Mouse (Mus musculus) layer of hippocampus, adult 9-11 months (tissue): ENCODE measurements around the gene Uaca.

Experiments
- DNase-seq: peaks from one replicate; pipeline ENCODE4 v3.0.0; 2022

The Uaca gene

DNA sequence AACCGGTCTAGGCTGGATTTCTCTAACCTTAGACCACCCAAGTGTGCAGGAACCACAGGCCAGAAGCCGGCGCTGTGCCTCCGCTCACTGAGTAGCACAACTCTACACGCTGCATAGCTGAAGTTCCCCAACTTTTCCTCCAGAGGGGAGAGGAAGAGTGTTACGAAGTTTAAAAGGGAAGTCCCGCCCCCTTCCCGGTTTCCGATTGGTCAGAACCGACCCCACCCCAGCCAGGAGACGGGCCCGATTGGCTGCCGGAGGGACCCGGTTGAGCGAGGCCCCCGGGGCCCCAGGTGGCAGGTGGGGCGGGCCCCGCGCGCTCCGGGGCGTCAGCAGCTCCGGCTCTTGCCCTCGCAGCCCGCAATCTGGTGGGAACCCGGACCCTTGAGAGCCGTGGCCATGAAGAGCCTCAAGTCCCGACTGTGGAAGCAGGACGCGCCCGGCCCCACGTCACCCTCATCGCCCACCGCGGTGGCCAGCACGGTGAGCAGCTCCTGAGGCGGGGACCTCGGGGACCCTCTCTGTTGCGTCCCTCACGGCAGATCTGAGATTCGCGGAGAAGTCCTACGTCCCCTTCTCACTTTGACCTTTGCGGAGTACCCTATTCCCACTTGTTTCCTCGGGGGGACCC, at the start of gene Uaca:
Uaca (plus strand) TSS at position 333 of the 631 bp plus-strand sequence.
- DNase-seq = peak; percentile 72

DNA sequence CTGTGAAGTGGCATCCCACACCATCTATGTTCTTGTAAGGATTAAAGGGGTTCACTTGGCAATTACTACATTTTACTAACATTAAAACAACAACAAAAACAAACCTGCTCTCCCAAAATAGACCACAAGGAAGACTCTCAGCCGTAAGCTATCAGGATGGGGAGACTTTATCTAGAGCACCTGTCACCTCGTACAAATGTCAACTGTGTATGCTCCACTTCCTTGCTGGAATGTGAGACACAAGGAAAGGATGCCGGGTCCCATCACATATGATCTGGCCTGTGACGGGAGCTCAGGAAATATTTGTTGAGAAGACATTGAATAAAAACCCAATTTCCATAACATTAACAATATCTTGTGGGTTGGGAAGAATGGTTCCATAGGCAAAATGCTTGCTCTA, 49.4 kb upstream of the Uaca start:
- DNase-seq = no peak

DNA sequence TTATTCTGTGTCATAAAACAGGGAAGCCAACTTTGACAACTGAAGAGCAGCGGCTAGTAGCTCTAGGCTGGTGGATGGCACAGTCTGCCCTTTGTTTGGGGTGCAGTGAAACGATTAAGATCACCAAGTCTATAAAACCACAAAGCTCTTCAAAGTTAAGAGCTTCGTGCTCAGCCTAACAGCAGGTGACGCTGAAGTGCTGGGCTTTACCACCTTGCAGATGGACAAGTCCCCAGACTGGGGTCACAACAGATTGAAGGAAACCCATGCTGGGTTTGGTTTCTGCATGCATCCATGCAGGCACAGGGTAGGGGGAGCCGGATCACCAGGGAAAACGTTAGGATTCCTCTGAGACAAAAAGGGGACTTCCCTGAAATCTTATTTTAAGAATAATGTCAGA, 47.8 kb upstream of the Uaca start:
- DNase-seq = no peak

DNA sequence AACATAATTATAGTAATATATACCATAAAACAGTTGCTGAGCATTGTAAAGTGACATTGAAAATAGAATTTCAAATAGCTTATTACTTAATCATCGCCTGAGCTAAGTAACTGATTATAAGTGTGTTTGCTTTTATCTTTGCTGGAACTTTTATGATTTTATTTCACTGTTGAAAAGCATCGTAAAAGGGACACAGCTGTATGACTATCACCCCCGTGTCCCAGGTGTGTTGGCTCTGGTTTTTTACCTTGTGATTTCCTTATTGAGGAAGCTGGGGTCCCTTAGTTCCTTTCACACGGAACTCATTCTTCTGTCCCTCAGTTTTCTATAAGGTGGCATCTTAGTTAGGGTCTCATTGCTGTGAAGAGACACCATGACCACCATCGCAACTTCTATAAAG, 46.7 kb upstream of the Uaca start:
- DNase-seq = no peak

DNA sequence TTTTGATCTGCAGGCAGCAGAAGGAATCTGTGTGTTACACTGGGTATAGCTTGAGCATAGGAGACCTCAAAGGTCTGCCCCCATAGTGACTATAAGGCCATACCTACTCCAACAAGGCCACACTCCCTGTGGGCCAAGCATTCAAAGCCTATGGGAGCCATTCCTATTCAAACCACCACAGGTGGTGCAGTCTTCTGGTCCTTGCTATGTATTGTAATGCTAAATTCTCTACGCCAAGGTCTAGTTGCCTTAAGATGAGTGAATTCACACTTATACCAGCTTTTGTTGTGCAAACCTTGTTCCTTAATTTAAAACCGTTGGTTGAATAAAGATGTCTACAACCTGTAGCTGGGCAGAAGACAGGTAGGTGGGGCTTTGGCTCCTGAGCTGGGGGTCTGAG, 46.2 kb upstream of the Uaca start:
- DNase-seq = no peak

DNA sequence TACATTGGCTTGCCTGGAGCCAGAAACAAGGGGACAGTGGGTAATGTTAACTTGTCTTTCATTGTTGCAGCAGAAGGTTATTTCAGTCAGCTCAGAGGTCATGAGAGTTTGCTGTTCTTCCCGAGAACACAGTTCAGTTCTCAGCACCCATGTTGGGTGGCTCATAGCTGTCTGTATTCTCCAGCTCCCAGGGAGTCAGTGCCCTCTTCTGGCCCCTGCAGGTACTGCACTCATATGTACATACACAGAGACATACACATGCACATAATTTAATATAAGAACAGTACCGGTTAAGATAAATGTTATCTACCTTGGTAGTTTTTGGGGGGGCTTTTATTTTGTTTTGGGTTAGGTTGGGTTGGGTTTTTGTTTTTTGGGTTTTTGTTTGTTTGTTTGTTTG, 45.2 kb upstream of the Uaca start:
- DNase-seq = no peak

DNA sequence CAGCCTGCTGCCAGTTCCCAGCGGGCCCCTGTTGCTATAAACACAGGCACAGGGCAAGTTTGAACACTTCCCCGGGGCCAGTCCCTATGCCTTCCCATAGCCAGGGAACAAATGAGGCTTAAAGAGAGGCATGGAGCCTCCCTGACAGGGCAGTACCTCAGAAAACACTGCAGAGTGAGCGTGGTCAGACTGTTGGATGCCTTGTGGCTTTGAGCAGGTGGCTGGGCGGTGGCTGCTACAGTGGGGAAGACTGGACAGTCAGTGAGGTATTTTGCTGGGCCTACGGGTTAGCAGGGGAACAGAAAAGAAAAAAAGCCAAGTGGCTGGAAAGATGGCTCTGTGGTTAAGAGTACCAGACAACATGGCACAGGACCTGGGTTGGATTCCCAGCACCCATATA, 43.2 kb upstream of the Uaca start:
- no peak for DNase-seq

DNA sequence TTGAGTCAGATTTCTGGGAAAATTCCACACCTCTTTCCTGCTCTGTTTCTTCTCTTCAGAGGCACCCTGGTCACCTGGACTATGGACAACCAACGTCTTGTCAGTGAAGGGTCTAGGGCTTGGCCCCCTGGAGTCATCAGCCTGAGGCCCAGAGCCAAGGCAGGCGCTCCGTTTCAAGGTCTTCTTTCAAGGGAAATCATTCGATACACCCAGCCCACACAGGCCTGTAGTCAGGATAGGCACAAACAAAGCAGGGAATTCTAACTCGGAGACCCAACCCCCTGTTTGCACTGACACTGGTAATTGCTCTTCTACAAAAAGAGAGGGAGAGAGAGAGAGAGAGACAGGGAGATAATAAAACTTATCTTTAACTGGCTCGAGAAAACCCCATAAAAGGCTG, 42.4 kb upstream of the Uaca start:
- no peak for DNase-seq

DNA sequence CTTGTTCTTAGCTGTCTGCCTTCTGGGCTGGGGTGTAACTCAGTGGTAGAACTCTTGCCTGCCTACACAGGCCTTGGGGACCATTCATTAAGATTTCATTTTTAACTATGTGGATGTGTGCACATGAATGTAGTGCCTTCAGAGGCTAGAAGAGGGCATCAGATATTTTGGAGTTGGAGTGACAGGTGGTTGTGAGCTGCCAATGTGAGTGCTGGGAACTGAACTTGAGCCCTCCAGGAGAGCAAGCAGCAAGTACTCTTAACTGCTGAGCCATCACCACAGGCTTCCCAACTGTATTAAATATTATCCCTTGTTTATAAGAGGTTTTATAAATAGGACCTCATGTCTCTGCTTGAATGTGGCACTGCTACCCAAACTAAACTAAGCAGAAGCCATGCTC, 41.7 kb upstream of the Uaca start:
- no peak for DNase-seq

DNA sequence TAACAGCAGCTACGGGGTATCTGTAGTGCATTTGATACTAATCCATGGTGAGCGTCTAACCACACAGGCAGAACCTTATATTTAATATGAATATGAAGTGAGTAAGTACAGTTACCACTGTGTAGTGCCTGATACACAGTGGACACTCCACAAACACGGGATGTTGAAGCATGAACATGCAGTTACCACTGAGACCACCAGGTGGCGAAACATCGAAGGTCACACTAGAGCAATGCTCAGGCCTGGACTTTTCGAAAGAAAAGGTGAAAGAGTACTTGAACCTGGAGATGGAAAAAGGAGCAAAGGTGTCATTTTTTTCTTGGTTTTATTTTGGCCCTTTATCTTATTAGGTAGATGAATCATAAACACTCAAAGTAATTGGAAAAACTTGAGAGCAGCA, 38.1 kb upstream of the Uaca start:
- DNase-seq = no peak

DNA sequence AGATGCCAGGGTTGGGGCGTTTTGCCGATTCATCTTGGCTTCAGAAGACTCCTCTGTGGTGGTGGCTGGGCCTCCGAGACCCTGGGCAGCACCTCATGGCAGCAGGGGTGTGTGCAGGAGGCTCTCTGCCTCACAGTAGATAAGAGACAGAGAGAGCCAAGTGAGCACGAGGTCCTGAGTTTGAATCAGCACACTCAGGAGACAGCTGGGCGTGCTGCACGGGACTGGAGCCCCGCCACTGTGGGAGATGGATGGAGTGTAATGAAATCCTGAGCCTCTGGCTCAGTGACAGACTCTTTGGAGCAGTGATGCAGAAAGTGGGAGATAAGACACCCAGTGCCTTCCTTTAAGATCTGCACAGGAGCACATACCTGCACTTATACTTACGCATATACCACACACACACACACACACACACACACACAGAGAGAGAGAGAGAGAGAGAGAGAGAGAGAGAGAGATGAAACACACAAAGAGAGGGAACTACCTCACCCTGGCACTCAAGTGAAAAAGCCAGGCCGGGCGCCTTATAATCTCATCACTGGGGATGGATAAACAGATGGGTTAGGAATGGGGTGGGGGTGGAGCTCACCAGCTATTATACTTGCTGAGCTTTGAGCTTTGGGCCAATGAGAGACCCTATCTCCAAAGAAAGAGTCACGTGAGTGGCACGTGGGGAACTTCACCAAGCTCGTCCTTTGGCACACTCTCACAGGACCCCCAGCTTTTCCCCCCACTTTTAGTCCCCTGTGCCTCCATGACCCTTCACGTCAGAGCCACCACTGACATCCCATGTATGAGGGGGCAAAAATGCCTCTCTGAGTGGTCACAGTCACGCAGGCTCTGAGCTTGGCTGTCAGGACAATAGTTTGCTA, 37.2 kb upstream of the Uaca start:
- no peak for DNase-seq

DNA sequence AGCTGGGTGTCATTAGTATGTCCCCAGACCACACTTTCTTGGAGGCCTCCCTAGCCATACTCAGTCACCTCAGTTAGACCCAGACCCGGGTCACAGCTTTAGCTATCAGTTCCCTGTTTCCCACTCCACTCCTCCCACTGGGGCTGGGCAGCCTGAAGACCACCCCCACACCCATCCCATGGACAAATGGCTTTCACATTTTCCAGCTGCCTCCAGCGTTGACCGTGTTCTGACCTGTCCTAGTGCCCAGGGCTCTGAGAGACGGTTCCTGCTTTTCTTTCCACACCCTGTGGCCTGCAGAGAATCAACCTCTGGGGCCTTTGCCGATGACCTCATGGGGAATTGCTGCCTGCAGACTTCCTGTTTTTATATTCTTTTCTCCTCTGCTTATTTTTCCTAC, 36.5 kb upstream of the Uaca start:
- DNase-seq = no peak

DNA sequence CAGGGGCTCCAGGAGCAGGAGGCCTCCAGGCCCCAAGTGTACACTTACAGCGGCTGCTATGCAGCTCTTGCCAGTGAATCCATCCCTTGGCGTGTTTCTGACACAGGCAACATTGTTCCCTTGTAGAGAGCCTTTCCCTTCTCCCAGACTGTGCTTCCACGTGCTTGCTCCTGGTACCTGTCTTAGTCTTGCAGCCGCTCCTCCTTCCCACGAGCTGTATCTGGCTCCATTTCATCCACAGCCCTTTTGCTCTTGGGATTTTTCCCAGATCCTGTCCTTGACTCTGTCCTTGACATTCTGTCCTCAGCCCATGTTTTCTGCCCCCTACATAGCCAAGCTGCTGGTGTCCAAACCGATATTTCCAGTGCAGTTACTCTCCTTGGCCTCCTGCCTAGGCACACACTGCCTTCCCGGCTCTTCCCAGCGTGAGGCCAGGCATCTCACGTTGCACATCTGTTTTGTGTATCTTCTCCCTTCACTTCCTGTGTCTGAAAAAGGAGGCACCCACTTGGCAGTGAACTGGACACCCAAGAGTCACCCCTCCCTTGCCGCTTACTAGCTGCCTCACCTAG, 34.8 kb upstream of the Uaca start:
- no peak for DNase-seq

DNA sequence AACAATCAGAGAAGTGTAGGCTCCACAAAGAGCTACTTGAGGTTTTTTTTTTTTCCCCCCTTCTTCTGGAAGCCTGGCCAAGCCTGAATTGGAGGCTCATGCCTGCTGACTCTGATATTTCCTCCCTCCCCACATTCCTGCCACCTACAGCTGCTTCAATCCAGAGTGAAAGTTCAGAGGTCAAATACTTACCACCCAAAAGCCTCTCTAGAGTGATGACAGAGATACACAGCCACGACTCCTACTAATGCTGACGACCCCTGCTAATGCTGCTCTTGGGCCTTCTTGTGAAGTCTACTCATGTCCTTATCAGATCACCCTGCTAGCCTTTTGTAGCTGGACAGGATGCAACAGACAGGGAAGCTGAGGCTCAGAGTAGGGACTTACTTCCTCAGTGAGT, 29.2 kb upstream of the Uaca start:
- DNase-seq = no peak

DNA sequence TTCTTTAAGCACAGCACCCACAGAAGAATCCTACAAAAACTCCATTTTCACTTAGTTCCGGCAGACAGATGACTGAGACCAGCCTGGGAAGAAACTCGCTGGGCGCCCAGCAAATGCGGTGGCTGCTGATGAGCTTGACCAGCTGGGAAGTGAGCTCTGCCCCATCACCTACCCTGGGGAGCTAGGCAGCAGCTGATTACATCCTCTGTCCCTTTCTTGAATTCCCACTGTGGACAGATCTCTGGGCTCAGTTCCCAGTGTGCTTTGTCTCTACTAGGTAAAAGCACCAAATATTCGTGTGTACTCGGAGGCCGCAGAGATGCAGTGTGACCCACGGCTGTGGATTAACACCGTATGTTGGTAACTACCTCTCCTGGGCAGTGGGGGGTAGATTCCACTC, 25.9 kb upstream of the Uaca start:
- no peak for DNase-seq

DNA sequence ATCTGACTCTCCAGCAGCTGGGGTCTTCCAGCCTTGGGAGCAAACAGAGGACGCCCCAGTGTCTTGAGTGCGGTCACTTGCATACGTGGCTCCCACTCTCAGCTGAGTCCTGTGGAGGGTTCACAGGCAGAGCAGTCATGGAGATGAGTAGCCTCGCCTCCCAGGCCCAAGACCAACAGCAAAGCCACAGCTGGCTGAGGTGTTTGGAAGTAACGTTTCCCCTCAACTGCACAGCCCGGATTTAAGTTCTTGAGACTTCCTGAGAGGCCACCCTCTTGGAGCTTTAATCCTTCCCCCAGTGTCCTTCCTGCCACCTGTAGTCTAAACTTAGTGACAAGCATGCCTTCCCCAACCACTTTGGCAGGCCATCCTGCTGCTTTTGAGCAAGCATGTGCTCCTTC, 24.6 kb upstream of the Uaca start:
- DNase-seq = no peak

DNA sequence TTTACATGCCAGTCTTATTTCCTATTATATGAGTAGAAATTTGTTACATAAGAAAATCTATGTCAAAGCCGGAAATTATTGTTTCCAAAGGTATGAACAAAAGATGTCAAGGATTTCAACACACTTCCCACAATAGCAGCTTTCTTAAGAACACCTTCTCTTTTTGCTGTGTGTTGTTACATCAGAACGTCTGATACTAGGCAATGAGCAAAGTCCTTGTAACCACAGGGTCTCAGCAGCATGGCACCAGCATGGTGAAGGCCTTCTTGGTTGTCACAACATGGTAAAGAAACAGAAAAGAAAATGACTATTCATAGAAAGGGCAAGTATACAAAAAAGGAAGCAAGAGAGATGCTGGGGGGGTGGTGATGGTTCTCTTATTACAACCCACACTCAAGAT, 20.6 kb upstream of the Uaca start:
- DNase-seq = no peak

DNA sequence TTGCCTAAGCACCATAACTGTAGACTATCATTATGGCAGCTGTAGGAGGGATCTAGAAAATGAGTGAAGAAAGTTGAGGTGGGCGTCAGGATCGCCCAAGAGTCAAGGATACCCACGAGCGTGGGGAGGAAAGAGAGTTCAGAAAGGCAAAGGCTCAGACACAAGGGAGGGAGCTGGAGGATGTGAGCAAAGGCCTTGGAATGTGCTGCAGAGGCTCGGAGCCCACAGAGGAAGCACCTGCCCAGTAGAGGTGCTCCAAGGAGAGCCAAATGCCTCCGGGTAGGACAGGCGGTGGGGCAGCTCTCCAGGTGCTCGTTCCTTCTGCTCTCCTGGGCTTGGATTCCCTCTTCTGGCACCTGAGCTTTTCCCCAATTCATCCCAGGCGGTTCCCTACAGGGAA, 17.4 kb upstream of the Uaca start:
- DNase-seq = no peak

DNA sequence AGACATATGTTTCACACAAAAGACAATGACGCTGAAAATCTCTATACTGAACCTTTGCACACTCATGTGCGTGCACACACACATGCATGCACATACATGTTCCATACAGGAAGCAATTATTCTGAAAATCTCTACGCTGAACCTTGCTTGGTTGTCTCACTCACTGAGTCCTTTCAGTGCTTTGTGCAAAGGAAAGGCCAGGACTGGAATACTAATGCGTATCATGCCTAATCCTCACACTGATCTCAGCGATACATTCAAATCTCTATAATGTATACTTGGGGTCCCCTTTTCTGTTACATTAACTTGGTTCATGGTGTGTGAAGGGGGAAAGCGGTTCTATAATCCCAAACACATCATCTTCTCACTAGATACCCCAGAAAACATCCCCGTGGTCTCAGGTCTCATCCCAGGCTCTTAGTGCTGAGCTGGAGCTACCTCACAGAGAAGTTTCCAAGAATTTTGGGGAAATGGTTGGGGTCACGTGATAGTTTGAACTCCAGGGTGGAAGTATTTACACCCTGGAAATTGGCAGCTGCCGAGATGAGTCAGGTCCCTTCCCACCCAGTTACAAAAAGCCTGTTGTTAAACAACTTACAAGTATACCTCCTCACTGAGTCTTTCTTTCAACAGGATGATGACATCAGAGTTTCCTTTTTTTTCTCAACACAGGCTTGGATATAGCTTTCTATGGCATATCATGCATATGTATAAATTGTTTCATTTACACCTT, 12.1 kb upstream of the Uaca start:
- DNase-seq = no peak

DNA sequence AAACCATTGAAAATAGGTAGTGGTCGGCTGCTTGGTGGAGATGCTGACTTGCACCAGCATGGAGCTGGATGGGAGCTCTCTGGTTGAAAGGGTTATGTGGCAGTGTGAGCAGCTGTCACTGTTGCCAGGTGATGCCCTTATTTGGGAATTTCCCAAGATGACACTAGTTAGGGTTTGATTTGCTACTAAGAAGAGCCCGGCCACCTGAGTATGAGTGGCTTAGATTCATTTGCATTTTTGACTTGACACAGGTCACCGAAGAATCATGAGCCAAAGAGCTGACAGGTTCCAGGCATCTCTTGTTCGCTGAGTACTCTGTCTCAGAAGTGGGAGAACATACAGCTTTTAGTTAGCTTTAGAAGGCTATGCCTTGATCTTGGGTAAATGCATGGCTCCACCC, 9.3 kb upstream of the Uaca start:
- DNase-seq = no peak

DNA sequence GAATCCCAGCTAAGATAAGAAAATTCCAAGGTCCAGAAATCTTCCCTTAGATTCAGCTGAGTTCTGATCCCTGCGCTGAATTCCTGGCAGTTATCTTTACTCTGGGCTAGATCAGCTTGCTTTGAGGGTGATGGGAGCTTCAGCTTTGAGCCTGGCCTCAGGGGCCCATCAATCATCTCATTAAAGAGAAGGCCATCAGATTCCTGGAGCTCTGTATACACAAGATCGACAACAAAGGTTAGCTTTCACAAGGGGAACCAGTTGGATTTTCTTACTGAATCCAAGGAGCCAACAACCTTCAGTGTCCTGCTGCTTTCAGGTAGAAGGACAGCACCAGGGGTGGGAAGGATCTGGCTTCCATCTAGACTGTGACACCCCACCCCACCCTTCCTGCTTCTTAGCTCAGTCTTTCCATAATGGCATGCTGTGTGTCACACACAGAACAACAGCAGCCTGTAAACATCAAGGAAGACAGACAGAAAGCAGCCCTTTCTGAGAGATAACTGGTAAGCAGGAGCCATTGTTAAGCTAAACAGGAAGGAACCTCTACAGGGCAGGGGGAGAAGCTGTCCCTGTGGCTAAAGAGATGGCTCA, 6.7 kb upstream of the Uaca start:
- no peak for DNase-seq

DNA sequence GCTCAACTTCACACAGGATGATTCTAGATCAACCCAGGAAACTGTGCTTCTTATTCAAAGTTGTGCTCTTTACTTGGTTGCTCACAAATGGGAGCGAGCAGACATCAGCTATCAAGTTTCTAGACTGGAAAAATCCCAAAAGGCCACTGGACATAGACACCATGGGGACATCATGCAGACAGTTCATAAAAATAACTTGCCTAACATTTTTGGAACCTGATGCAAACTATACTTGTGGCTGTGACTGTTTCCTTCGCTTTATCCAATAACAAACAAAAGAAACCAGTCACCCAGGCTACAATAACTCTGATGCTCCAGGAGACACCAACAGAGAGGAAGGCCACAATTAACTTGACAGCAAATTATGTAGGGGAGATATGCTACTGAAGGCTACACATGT, 4.1 kb upstream of the Uaca start:
- no peak for DNase-seq

DNA sequence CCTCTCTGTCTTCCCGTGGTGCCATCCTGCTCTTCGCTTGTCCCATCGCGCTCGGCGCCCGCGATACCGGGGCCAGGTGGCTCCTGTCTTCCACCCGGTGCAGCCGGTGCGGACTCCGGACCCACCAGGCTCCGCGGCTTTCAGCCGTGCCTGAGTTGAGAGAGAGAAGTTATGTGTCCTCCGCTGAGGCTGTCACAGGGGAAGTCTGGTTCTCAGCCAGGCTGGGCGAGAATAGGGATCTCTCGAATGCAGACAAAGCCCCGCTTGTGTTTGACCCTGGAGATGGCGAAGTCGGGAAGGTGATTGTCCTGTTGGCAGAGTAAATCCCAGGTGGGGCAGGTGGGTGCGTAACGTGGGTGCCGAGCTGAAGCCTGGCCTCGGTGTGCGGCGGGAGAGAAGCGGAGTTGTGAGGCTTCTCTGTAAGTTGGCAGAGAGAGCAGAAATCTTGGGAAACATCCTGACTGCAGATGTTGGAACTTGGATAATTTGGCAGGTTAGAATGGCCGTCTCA, 554 bp downstream of the Uaca start:
- no peak for DNase-seq
